Mouse (Mus musculus): ENCODE measurements around the gene Gins2.

Gene Gins2

GRCm38 (mm10) chr8:120610824-120611223, 21.7 kb upstream of the Gins2 start:
- in situ Hi-C loops (cut with MboI; ENCODE audit: low pct_unique_long_range_greater_than_20kb in 1 of 2, low sequenced_read_pairs in 2 of 2, unreplicated experiment in 1 of 2): loop anchor here in 1 of 2 experiments (5.0 kb wide), 1 partner anchor 289 kb away; no protein-coding TSS in a partner anchor

GRCm38 (mm10) chr8:120607885-120608284, 18.8 kb upstream of the Gins2 start:
- in situ Hi-C loops (cut with MboI; ENCODE audit: low pct_unique_long_range_greater_than_20kb in 1 of 2, low sequenced_read_pairs in 2 of 2, unreplicated experiment in 1 of 2): no loop called here

GRCm38 (mm10) chr8:120607460-120607859, 18.4 kb upstream of the Gins2 start:
- in situ Hi-C loops (cut with MboI; ENCODE audit: low pct_unique_long_range_greater_than_20kb in 1 of 2, low sequenced_read_pairs in 2 of 2, unreplicated experiment in 1 of 2): no loop called here

GRCm38 (mm10) chr8:120602672-120603071, 13.6 kb upstream of the Gins2 start:
- in situ Hi-C loops (cut with MboI; ENCODE audit: low pct_unique_long_range_greater_than_20kb in 1 of 2, low sequenced_read_pairs in 2 of 2, unreplicated experiment in 1 of 2): no loop called here

GRCm38 (mm10) chr8:120599504-120599903, 10.4 kb upstream of the Gins2 start:
- in situ Hi-C loops (cut with MboI; ENCODE audit: low pct_unique_long_range_greater_than_20kb in 1 of 2, low sequenced_read_pairs in 2 of 2, unreplicated experiment in 1 of 2): no loop called here

- in situ Hi-C loops (cut with MboI; ENCODE audit: low pct_unique_long_range_greater_than_20kb in 1 of 2, low sequenced_read_pairs in 2 of 2, unreplicated experiment in 1 of 2): no loop called here
These were observed 9.5 kb upstream of the Gins2 start for GRCm38 (mm10) chr8:120598579-120598978.

- in situ Hi-C loops (cut with MboI; ENCODE audit: low pct_unique_long_range_greater_than_20kb in 1 of 2, low sequenced_read_pairs in 2 of 2, unreplicated experiment in 1 of 2): no loop called here
These were observed 6.9 kb upstream of the Gins2 start for GRCm38 (mm10) chr8:120595963-120596362.

- in situ Hi-C loops (cut with MboI; ENCODE audit: low pct_unique_long_range_greater_than_20kb in 1 of 2, low sequenced_read_pairs in 2 of 2, unreplicated experiment in 1 of 2): no loop called here
These were observed 5.5 kb upstream of the Gins2 start for GRCm38 (mm10) chr8:120594571-120594970.

- in situ Hi-C loops (cut with MboI; ENCODE audit: low pct_unique_long_range_greater_than_20kb in 1 of 2, low sequenced_read_pairs in 2 of 2, unreplicated experiment in 1 of 2): no loop called here
These were observed 2.6 kb upstream of the Gins2 start for GRCm38 (mm10) chr8:120591587-120592292.

- in situ Hi-C loops (cut with MboI; ENCODE audit: low pct_unique_long_range_greater_than_20kb in 1 of 2, low sequenced_read_pairs in 2 of 2, unreplicated experiment in 1 of 2): no loop called here
These were observed 817 bp upstream of the Gins2 start for GRCm38 (mm10) chr8:120589921-120590320.

- in situ Hi-C loops (cut with MboI; ENCODE audit: low pct_unique_long_range_greater_than_20kb in 1 of 2, low sequenced_read_pairs in 2 of 2, unreplicated experiment in 1 of 2): no loop called here
These were observed 3.6 kb downstream of the Gins2 start for GRCm38 (mm10) chr8:120585521-120585920.

GRCm38 (mm10) chr8:120581811-120582210, 7.3 kb downstream of the Gins2 start:
- in situ Hi-C loops (cut with MboI; ENCODE audit: low pct_unique_long_range_greater_than_20kb in 1 of 2, low sequenced_read_pairs in 2 of 2, unreplicated experiment in 1 of 2): no loop called here

- in situ Hi-C loops (cut with MboI; ENCODE audit: low pct_unique_long_range_greater_than_20kb in 1 of 2, low sequenced_read_pairs in 2 of 2, unreplicated experiment in 1 of 2): no loop called here
These were observed 7.8 kb downstream of the Gins2 start for GRCm38 (mm10) chr8:120581329-120581728.

GRCm38 (mm10) chr8:120580336-120581000, 8.6 kb downstream of the Gins2 start:
- in situ Hi-C loops (cut with MboI; ENCODE audit: low pct_unique_long_range_greater_than_20kb in 1 of 2, low sequenced_read_pairs in 2 of 2, unreplicated experiment in 1 of 2): no loop called here

- in situ Hi-C loops (cut with MboI; ENCODE audit: low pct_unique_long_range_greater_than_20kb in 1 of 2, low sequenced_read_pairs in 2 of 2, unreplicated experiment in 1 of 2): no loop called here
These were observed 11.3 kb downstream of the Gins2 start for GRCm38 (mm10) chr8:120577821-120578220.

GRCm38 (mm10) chr8:120575801-120576200, 13.3 kb downstream of the Gins2 start:
- in situ Hi-C loops (cut with MboI; ENCODE audit: low pct_unique_long_range_greater_than_20kb in 1 of 2, low sequenced_read_pairs in 2 of 2, unreplicated experiment in 1 of 2): no loop called here

- in situ Hi-C loops (cut with MboI; ENCODE audit: low pct_unique_long_range_greater_than_20kb in 1 of 2, low sequenced_read_pairs in 2 of 2, unreplicated experiment in 1 of 2): no loop called here
These were observed 14.2 kb downstream of the Gins2 start for GRCm38 (mm10) chr8:120574941-120575340.

GRCm38 (mm10) chr8:120573866-120574265, 15.2 kb downstream of the Gins2 start:
- in situ Hi-C loops (cut with MboI; ENCODE audit: low pct_unique_long_range_greater_than_20kb in 1 of 2, low sequenced_read_pairs in 2 of 2, unreplicated experiment in 1 of 2): no loop called here

GRCm38 (mm10) chr8:120572534-120572933, 16.6 kb downstream of the Gins2 start:
- in situ Hi-C loops (cut with MboI; ENCODE audit: low pct_unique_long_range_greater_than_20kb in 1 of 2, low sequenced_read_pairs in 2 of 2, unreplicated experiment in 1 of 2): no loop called here

- in situ Hi-C loops (cut with MboI; ENCODE audit: low pct_unique_long_range_greater_than_20kb in 1 of 2, low sequenced_read_pairs in 2 of 2, unreplicated experiment in 1 of 2): no loop called here
These were observed 17.5 kb downstream of the Gins2 start for GRCm38 (mm10) chr8:120571561-120571960.
